Comparison of ENCODE assay signal across 9 mouse cellular contexts in the genomic region with DNA sequence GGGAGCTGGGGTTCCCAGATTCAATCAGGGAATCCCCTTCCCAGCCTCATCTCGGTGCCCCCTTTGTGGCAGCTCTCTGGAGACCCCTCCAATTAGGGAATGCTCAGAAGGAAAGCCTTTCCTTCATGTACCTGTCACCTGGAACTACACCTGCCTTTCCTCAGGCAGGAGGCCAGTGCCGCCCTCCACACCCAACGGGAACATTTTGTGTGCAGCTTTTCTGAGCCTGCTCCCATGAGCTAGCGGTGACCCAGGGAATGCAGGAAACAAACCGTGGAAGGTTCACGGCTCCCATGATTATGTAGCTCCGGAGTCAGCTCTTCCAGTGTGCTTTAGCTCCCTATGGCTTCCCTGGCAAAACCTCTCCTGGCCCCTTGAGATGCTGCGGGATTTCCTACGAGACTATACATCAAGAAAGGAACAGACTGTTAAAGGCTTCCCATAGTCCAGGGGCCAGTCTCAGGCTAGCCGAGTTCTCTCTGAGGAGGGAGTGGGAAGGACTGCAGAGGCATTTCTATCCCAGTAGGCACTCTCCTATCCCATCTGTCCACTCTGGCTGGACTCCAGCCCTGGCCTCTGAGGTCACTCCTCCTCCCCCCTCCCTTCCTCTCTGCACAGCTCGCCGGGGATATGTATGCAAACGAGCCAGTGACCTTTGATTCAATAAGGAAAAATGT. TPM values are rescaled to one million over a fixed set of nuclear protein-coding genes. Genes with fewer than 3 reads are reported as not detected.
DNase-seq lines count a peak whose midpoint lies in the region; ATAC-seq and TF ChIP-seq lines count a peak whose summit lies in the region.
"Had no signal": no experiment of that assay in that cellular context is flagged by ENCODE, and none has a peak within 500 bp of the region (broad histone marks: within the 10 kb centered on the region; RNA-seq: fewer than 3 reads in every experiment).

No protein-coding gene starts in this region.

- WGBS in hindbrain, postnatal 0 days, result 39% methylated on average over 13 of the region's 13 CpGs
- 54% methylated on average over 13 of the region's 13 CpGs for WGBS in hindbrain, embryonic 13.5 days
- WGBS in intestine, embryonic 16.5 days, result 36% methylated on average over 13 of the region's 13 CpGs
- WGBS in lung, embryonic 14.5 days, result 33% methylated on average over 13 of the region's 13 CpGs
- 50% methylated on average over 13 of the region's 13 CpGs for WGBS in forebrain, embryonic 15.5 days

- TF ChIP-seq CTCF in hindbrain, postnatal 0 days (IDR thresholded peaks at IDR 0.05; ENCODE audit: low read depth), result no peak
- TF ChIP-seq CTCF in lung, embryonic 14.5 days (IDR thresholded peaks at IDR 0.05; ENCODE audit: low read depth), result no peak

- H3K27me3 ChIP-seq in hindbrain, postnatal 0 days (ENCODE audit: insufficient read depth, low read length), result 0 out of 2 replicates have a peak, but pooled peaks cover 5% of the 10 kb centered on the region
- H3K27me3 ChIP-seq in hindbrain, embryonic 13.5 days, result peaks cover 41% of the 10 kb centered on the region
- 0 out of 2 replicates have a peak, but pooled peaks cover 5% of the 10 kb centered on the region for H3K27me3 ChIP-seq in intestine, embryonic 16.5 days (replicated peaks; ENCODE audit: control insufficient read depth, insufficient read depth, low read length)
- H3K27me3 ChIP-seq in lung, embryonic 14.5 days (ENCODE audit: insufficient read depth, low read length), result peaks cover 17% of the 10 kb centered on the region
- peaks cover 11% of the 10 kb centered on the region for H3K27me3 ChIP-seq in forebrain, embryonic 15.5 days

- H3K36me3 ChIP-seq in hindbrain, postnatal 0 days (ENCODE audit: insufficient read depth, low read length), result no peaks in the 10 kb centered on the region
- H3K36me3 ChIP-seq in hindbrain, embryonic 13.5 days, result no peaks in the 10 kb centered on the region
- H3K36me3 ChIP-seq in intestine, embryonic 16.5 days (ENCODE audit: control insufficient read depth, insufficient read depth, low read length), result no peaks in the 10 kb centered on the region
- no peaks in the 10 kb centered on the region for H3K36me3 ChIP-seq in lung, embryonic 14.5 days (ENCODE audit: insufficient read depth)
- no peaks in the 10 kb centered on the region for H3K36me3 ChIP-seq in forebrain, embryonic 15.5 days
- H3K36me3 ChIP-seq: limb, embryonic 15.5 days had no signal

- no peak overlapping the region for H3K4me3 ChIP-seq in hindbrain, postnatal 0 days (ENCODE audit: low read length)
- no peak overlapping the region for H3K4me3 ChIP-seq in hindbrain, embryonic 13.5 days
- H3K4me3 ChIP-seq in intestine, embryonic 16.5 days (ENCODE audit: low read length), result no peak overlapping the region
- H3K4me3 ChIP-seq in lung, embryonic 14.5 days (ENCODE audit: low read depth, low read length), result no peak overlapping the region
- no peak overlapping the region for H3K4me3 ChIP-seq in forebrain, embryonic 15.5 days
- H3K4me3 ChIP-seq: limb, embryonic 15.5 days had no signal

- 0 out of 2 replicates have a peak overlapping the region, but pooled peaks have one; percentile 5 for H3K4me2 ChIP-seq in hindbrain, postnatal 0 days (ENCODE audit: low read depth, low read length)
- H3K4me2 ChIP-seq in hindbrain, embryonic 13.5 days, result no peak overlapping the region
- H3K4me2 ChIP-seq in intestine, embryonic 16.5 days (ENCODE audit: low read depth, low read length), result no peak overlapping the region
- H3K4me2 ChIP-seq in lung, embryonic 14.5 days, result no peak overlapping the region
- H3K4me2 ChIP-seq in forebrain, embryonic 15.5 days (replicated peaks), result no peak overlapping the region
- H3K4me2 ChIP-seq: limb, embryonic 15.5 days had no signal

- no peak overlapping the region for H3K27ac ChIP-seq in hindbrain, postnatal 0 days
- no peak overlapping the region for H3K27ac ChIP-seq in hindbrain, embryonic 13.5 days
- H3K27ac ChIP-seq in intestine, embryonic 16.5 days (ENCODE audit: low read length), result 0 out of 2 replicates have a peak overlapping the region, but pooled peaks have one; percentile 3
- H3K27ac ChIP-seq in lung, embryonic 14.5 days (ENCODE audit: low read depth), result no peak overlapping the region
- no peak overlapping the region for H3K27ac ChIP-seq in forebrain, embryonic 15.5 days (replicated peaks)
- H3K27ac ChIP-seq: limb, embryonic 15.5 days had no signal

- no peak overlapping the region for H3K9ac ChIP-seq in hindbrain, postnatal 0 days (replicated peaks; ENCODE audit: low read length)
- H3K9ac ChIP-seq in hindbrain, embryonic 13.5 days, result no peak overlapping the region
- H3K9ac ChIP-seq in intestine, embryonic 16.5 days (ENCODE audit: low read depth, low read length), result no peak overlapping the region
- no peak overlapping the region; the same call in 1 of the 2 replicates for H3K9ac ChIP-seq in lung, embryonic 14.5 days
- H3K9ac ChIP-seq in forebrain, embryonic 15.5 days (replicated peaks), result no peak overlapping the region
- H3K9ac ChIP-seq: limb, embryonic 15.5 days had no signal

- 0 out of 2 replicates have a peak, but pooled peaks have one; percentile 30 for ATAC-seq in hindbrain, postnatal 0 days
- no peak for ATAC-seq in hindbrain, embryonic 13.5 days (ENCODE audit: low FRiP score)
- peak; percentile 42 for ATAC-seq in intestine, embryonic 16.5 days
- ATAC-seq in lung, embryonic 14.5 days (ENCODE audit: insufficient read depth), result peak; percentile 32; the same call in 1 of the 2 replicates
- no peak for ATAC-seq in forebrain, embryonic 15.5 days (replicated peaks)

- H3K9me3 ChIP-seq in hindbrain, postnatal 0 days (ENCODE audit: low read length), result no peaks in the 10 kb centered on the region
- no peaks in the 10 kb centered on the region for H3K9me3 ChIP-seq in hindbrain, embryonic 13.5 days
- H3K9me3 ChIP-seq in intestine, embryonic 16.5 days (ENCODE audit: control insufficient read depth, low read length), result no peaks in the 10 kb centered on the region
- no peaks in the 10 kb centered on the region for H3K9me3 ChIP-seq in lung, embryonic 14.5 days (ENCODE audit: low read depth, low read length)
- no peaks in the 10 kb centered on the region for H3K9me3 ChIP-seq in forebrain, embryonic 15.5 days
- H3K9me3 ChIP-seq: limb, embryonic 15.5 days had no signal

- H3K4me1 ChIP-seq in hindbrain, postnatal 0 days (ENCODE audit: insufficient read depth, low read length), result peaks cover 12% of the 10 kb centered on the region; the same call in 1 of the 2 replicates
- peaks cover 15% of the 10 kb centered on the region for H3K4me1 ChIP-seq in hindbrain, embryonic 13.5 days (replicated peaks)
- H3K4me1 ChIP-seq in intestine, embryonic 16.5 days (ENCODE audit: control insufficient read depth, insufficient read depth, low read length), result peaks cover 11% of the 10 kb centered on the region
- H3K4me1 ChIP-seq in lung, embryonic 14.5 days (ENCODE audit: insufficient read depth), result no peaks in the 10 kb centered on the region
- H3K4me1 ChIP-seq in forebrain, embryonic 15.5 days, result peaks cover 18% of the 10 kb centered on the region

- DNase-seq in hindbrain, postnatal 0 days (ENCODE audit: low spot score), result peak; percentile 80
- DNase-seq in embryo, embryonic 11 days, result peak; percentile 41
- peak; percentile 68 for DNase-seq in lung, embryonic 14.5 days
- no peak for DNase-seq in natural killer cell, adult 2 months (ENCODE audit: low spot score in 2 of 2)
- no peak for DNase-seq in thymus, postnatal 25 days

RNA-seq across cellular contexts. Expression of a gene that starts 5.0 kb away (rescaled TPM):
- total RNA-seq in hindbrain, postnatal 0 days (2014; rRNA removed), result 50.4 and 52.7 TPM in 2 replicates
- 19.2 and 19.9 TPM in 2 replicates for polyA plus RNA-seq in hindbrain, postnatal 0 days (2015; fragmentation: Nextera tagmentation; extraction: Ambion mirVana)
- 15.9 and 16.0 TPM in 2 replicates for polyA plus RNA-seq in hindbrain, embryonic 13.5 days (2015; fragmentation: Nextera tagmentation; extraction: Ambion mirVana)
- 33.5 and 35.2 TPM in 2 replicates for polyA plus RNA-seq in intestine, embryonic 16.5 days (2015; fragmentation: Nextera tagmentation; extraction: Ambion mirVana)
- polyA plus RNA-seq in lung, embryonic 14.5 days (2014; fragmentation: Nextera tagmentation; extraction: Ambion mirVana), result 40.1 and 44.7 TPM in 2 replicates
- polyA plus RNA-seq in forebrain, embryonic 15.5 days (2015; fragmentation: Nextera tagmentation; extraction: Ambion mirVana), result 9.9 and 11.4 TPM in 2 replicates

RNA-seq across cellular contexts. Expression of a gene that starts 10.0 kb away (rescaled TPM):
- total RNA-seq in hindbrain, postnatal 0 days (2014; rRNA removed), result 2.6 and 6.9 TPM in 2 replicates
- polyA plus RNA-seq in hindbrain, postnatal 0 days (2015; fragmentation: Nextera tagmentation; extraction: Ambion mirVana), result 1.2 and 1.6 TPM in 2 replicates
- 1.8 and 2.9 TPM in 2 replicates for polyA plus RNA-seq in hindbrain, embryonic 13.5 days (2015; fragmentation: Nextera tagmentation; extraction: Ambion mirVana)
- 149 and 159 TPM in 2 replicates for polyA plus RNA-seq in intestine, embryonic 16.5 days (2015; fragmentation: Nextera tagmentation; extraction: Ambion mirVana)
- polyA plus RNA-seq in lung, embryonic 14.5 days (2014; fragmentation: Nextera tagmentation; extraction: Ambion mirVana), result 42.9 and 46.3 TPM in 2 replicates
- 1.0 and 1.2 TPM in 2 replicates for polyA plus RNA-seq in forebrain, embryonic 15.5 days (2015; fragmentation: Nextera tagmentation; extraction: Ambion mirVana)

RNA-seq across cellular contexts. Expression of a gene that starts 52.3 kb away (rescaled TPM):
- total RNA-seq in hindbrain, postnatal 0 days (2014; rRNA removed), result 143 and 175 TPM in 2 replicates
- 120 and 131 TPM in 2 replicates for polyA plus RNA-seq in hindbrain, postnatal 0 days (2015; fragmentation: Nextera tagmentation; extraction: Ambion mirVana)
- 161 and 170 TPM in 2 replicates for polyA plus RNA-seq in hindbrain, embryonic 13.5 days (2015; fragmentation: Nextera tagmentation; extraction: Ambion mirVana)
- 159 and 160 TPM in 2 replicates for polyA plus RNA-seq in intestine, embryonic 16.5 days (2015; fragmentation: Nextera tagmentation; extraction: Ambion mirVana)
- polyA plus RNA-seq in lung, embryonic 14.5 days (2014; fragmentation: Nextera tagmentation; extraction: Ambion mirVana), result 110 and 113 TPM in 2 replicates
- 162 and 163 TPM in 2 replicates for polyA plus RNA-seq in forebrain, embryonic 15.5 days (2015; fragmentation: Nextera tagmentation; extraction: Ambion mirVana)

Comparison
In these comparisons a context has a peak if more than half of its experiments do, and no peak if none do; other contexts are left out.
1. ATAC-seq: peak in hindbrain, postnatal 0 days (single experiment), intestine, embryonic 16.5 days (single experiment) and lung, embryonic 14.5 days (single experiment); none in hindbrain, embryonic 13.5 days (single experiment) and forebrain, embryonic 15.5 days (single experiment).
2. DNase-seq: peak in hindbrain, postnatal 0 days (single experiment), embryo, embryonic 11 days (single experiment) and lung, embryonic 14.5 days (single experiment); none in natural killer cell, adult 2 months (0 of 2) and thymus, postnatal 25 days (single experiment).
3. RNA of a gene that starts 10.0 kb away (polyA plus RNA-seq): 149 to 159 TPM in intestine, embryonic 16.5 days and 42.9 to 46.3 TPM in lung, embryonic 14.5 days; 1.8 to 2.9 TPM in hindbrain, embryonic 13.5 days, 1.2 to 1.6 TPM in hindbrain, postnatal 0 days and 1.0 to 1.2 TPM in forebrain, embryonic 15.5 days; every median in the first group is over 10 times any median in the second.